Mouse (Mus musculus) embryonic facial prominence, embryonic 11.5 days (tissue): ENCODE measurements around the gene Ngb. TPM values are rescaled to one million over a fixed set of nuclear protein-coding genes. Genes with fewer than 3 reads are reported as not detected.

Source experiments
- ATAC-seq: fragments of 200-750 bp; cut with Nextera tagmentation; replicated peaks from 2 replicates; pipeline ENCODE4 v1.8.0; 2017; ENCODE audit warnings: low read depth; ENCODE audit not compliant: insufficient number of reproducible peaks, low FRiP score, low TSS enrichment
- DNase-seq: peaks from one replicate; pipeline ENCODE4 v3.0.0-alpha.2; 2015; ENCODE audit warnings: low spot score
- H3K27ac ChIP-seq: fragments of 300-500 bp; sonication (generic); replicated peaks from 2 replicates; pipeline ENCODE4 v1.5.1; 2014; ENCODE audit warnings: mild to moderate bottlenecking, low read depth, low read length, control low read depth
- H3K27me3 ChIP-seq: fragments of 300-500 bp; sonication (generic); 2 replicates; pipeline ENCODE4 v1.6.1; 2014; ENCODE audit warnings: mild to moderate bottlenecking, low read length, moderate library complexity, mixed read lengths; ENCODE audit not compliant: control insufficient read depth, insufficient read depth
- H3K36me3 ChIP-seq: fragments of 300-500 bp; sonication (generic); replicated peaks from 2 replicates; pipeline ENCODE4 v1.6.1; 2014; ENCODE audit warnings: low read depth, mild to moderate bottlenecking, low read length, moderate library complexity, mixed read lengths; ENCODE audit not compliant: control insufficient read depth, insufficient read depth
- H3K4me1 ChIP-seq: fragments of 300-500 bp; sonication (generic); 2 replicates; pipeline ENCODE4 v1.6.1; 2014; ENCODE audit warnings: low read length, mixed read lengths; ENCODE audit not compliant: control insufficient read depth, insufficient read depth
- H3K4me2 ChIP-seq: fragments of 300-500 bp; sonication (generic); 2 replicates; pipeline ENCODE4 v1.6.1; 2014; ENCODE audit warnings: low read depth, mild to moderate bottlenecking, control low read depth, low read length, moderate library complexity
- H3K4me3 ChIP-seq: fragments of 300-500 bp; sonication (generic); 2 replicates; pipeline ENCODE4 v1.5.1; 2014; ENCODE audit warnings: low read depth, low read length, control low read depth
- H3K9ac ChIP-seq: fragments of 300-500 bp; sonication (generic); replicated peaks from 2 replicates; pipeline ENCODE4 v1.6.1; 2014; ENCODE audit warnings: mild to moderate bottlenecking, control low read depth, low read length
- H3K9me3 ChIP-seq: fragments of 300-500 bp; sonication (generic); replicated peaks from 2 replicates; pipeline ENCODE4 v1.6.1; 2016; ENCODE audit warnings: mild to moderate bottlenecking, low read length, inconsistent platforms, mixed read lengths; ENCODE audit not compliant: control insufficient read depth
- WGBS: fragments of 180-500 bp; shearing (Covaris S2); extraction: QIAGEN DNeasy Blood & Tissue Kit; methylation state at CpG from one replicate; pipeline ENCODE4 v1.1.7; 2014; 5-methylcytosine and 5-hydroxymethylcytosine counted together
- polyA plus RNA-seq: library from polyadenylated mRNA; unstranded; fragments of >200 nt; fragmentation: Nextera tagmentation; extraction: Ambion mirVana; gene quantifications from 2 replicates; pipeline ENCODE4 v1.2.1, GENCODE M21; 2014

The Ngb gene
- not detected in 2 replicates for polyA plus RNA-seq

GRCm38 (mm10) chr12:87102165-87102631, at the start of gene Ngb:
Gene Ngb, minus strand, starts transcription at chr12:87102539.
- WGBS = 3% methylated on average over 31 of the region's 32 CpGs
- peak; percentile 56 for ATAC-seq
- peak; percentile 5 for DNase-seq
- Histone ChIP-seq H3K36me3 (no peaks in the 10 kb centered on the region), H3K4me3 (peak within 1 kb of the TSS; percentile 21), H3K27ac (no peak within 1 kb of the TSS), H3K4me2 (peak within 1 kb of the TSS; percentile 46), H3K9me3 (no peaks in the 10 kb centered on the region), H3K4me1 (peaks cover 4% of the 10 kb centered on the region), H3K9ac (no peak within 1 kb of the TSS), H3K27me3 (peaks cover 14% of the 10 kb centered on the region)

- Histone ChIP-seq H3K36me3 (no peaks in the 10 kb centered on the region), H3K4me2 (no peak overlapping the region), H3K9ac (no peak overlapping the region), H3K4me3 (no peak overlapping the region), H3K9me3 (no peaks in the 10 kb centered on the region), H3K27ac (no peak overlapping the region), H3K4me1 (no peaks in the 10 kb centered on the region), H3K27me3 (no peaks in the 10 kb centered on the region)
- ATAC-seq (no peak), DNase-seq (no peak)
- 96% methylated on average over 5 of the region's 5 CpGs for WGBS
Measured at GRCm38 (mm10) chr12:87149471-87149870, 47.1 kb upstream of the Ngb start.

- Histone ChIP-seq H3K4me3 (peak overlapping the region; percentile 75), H3K4me1 (no peaks in the 10 kb centered on the region), H3K9me3 (no peaks in the 10 kb centered on the region), H3K4me2 (peak overlapping the region; percentile 66), H3K9ac (peak overlapping the region; percentile 85), H3K36me3 (no peaks in the 10 kb centered on the region), H3K27ac (peak overlapping the region; percentile 94), H3K27me3 (no peaks in the 10 kb centered on the region)
- DNase-seq (peak; percentile 36), ATAC-seq (no peak)
- WGBS = 18% methylated on average over 15 of the region's 15 CpGs
Measured at GRCm38 (mm10) chr12:87148136-87148535, 45.8 kb upstream of the Ngb start.

GRCm38 (mm10) chr12:87147395-87148089, 45.2 kb upstream of the Ngb start, which contains the start of gene Pomt2:
Gene Pomt2, minus strand, starts transcription at chr12:87147968.
- no peaks in the 10 kb centered on the region for H3K36me3 ChIP-seq
- peak within 1 kb of the TSS; percentile 75 for H3K4me3 ChIP-seq
- peak within 1 kb of the TSS; percentile 85 for H3K9ac ChIP-seq
- H3K4me1 ChIP-seq = no peaks in the 10 kb centered on the region
- no peaks in the 10 kb centered on the region for H3K9me3 ChIP-seq
- peak; percentile 96 for DNase-seq
- H3K4me2 ChIP-seq = peak within 1 kb of the TSS; percentile 66
- peak; percentile 97 for ATAC-seq
- peak within 1 kb of the TSS; percentile 94 for H3K27ac ChIP-seq
- H3K27me3 ChIP-seq = no peaks in the 10 kb centered on the region
- WGBS = under 1% methylated on average over 61 of the region's 61 CpGs

GRCm38 (mm10) chr12:87146966-87147365, 44.6 kb upstream of the Ngb start, which contains the start of gene Gstz1:
Gene Gstz1, plus strand, starts transcription at chr12:87147165.
- DNase-seq = peak; percentile 93
- Histone ChIP-seq H3K36me3 (no peaks in the 10 kb centered on the region), H3K27ac (peak within 1 kb of the TSS; percentile 94), H3K9me3 (no peaks in the 10 kb centered on the region), H3K4me1 (no peaks in the 10 kb centered on the region), H3K4me2 (peak within 1 kb of the TSS; percentile 66), H3K9ac (peak within 1 kb of the TSS; percentile 85), H3K4me3 (peak within 1 kb of the TSS; percentile 75), H3K27me3 (no peaks in the 10 kb centered on the region)
- peak; percentile 87 for ATAC-seq
- WGBS = under 1% methylated on average over 27 of the region's 27 CpGs

GRCm38 (mm10) chr12:87142156-87142555, 39.8 kb upstream of the Ngb start:
- ATAC-seq = no peak
- no peaks in the 10 kb centered on the region for H3K9me3 ChIP-seq
- H3K9ac ChIP-seq = no peak overlapping the region
- H3K27me3 ChIP-seq = no peaks in the 10 kb centered on the region
- H3K27ac ChIP-seq = no peak overlapping the region
- WGBS = 75% methylated on average over 2 of the region's 2 CpGs
- no peak overlapping the region for H3K4me2 ChIP-seq
- H3K36me3 ChIP-seq = no peaks in the 10 kb centered on the region
- H3K4me1 ChIP-seq = no peaks in the 10 kb centered on the region
- H3K4me3 ChIP-seq = no peak overlapping the region
- DNase-seq = no peak

GRCm38 (mm10) chr12:87138768-87139167, 36.4 kb upstream of the Ngb start:
- 46% methylated on average over 2 of the region's 2 CpGs for WGBS
- Histone ChIP-seq H3K4me1 (no peaks in the 10 kb centered on the region), H3K27ac (no peak overlapping the region), H3K4me3 (no peak overlapping the region), H3K9ac (no peak overlapping the region), H3K27me3 (no peaks in the 10 kb centered on the region), H3K4me2 (no peak overlapping the region), H3K9me3 (no peaks in the 10 kb centered on the region), H3K36me3 (no peaks in the 10 kb centered on the region)
- no peak for ATAC-seq
- no peak for DNase-seq

GRCm38 (mm10) chr12:87138342-87138701, 36.0 kb upstream of the Ngb start:
- no peak for DNase-seq
- no peak overlapping the region for H3K9ac ChIP-seq
- no peaks in the 10 kb centered on the region for H3K36me3 ChIP-seq
- no peak overlapping the region for H3K4me2 ChIP-seq
- ATAC-seq = no peak
- H3K27me3 ChIP-seq = no peaks in the 10 kb centered on the region
- no peaks in the 10 kb centered on the region for H3K9me3 ChIP-seq
- H3K4me3 ChIP-seq = no peak overlapping the region
- WGBS = 48% methylated on average over 2 of the region's 2 CpGs
- H3K4me1 ChIP-seq = no peaks in the 10 kb centered on the region
- H3K27ac ChIP-seq = no peak overlapping the region
